Mouse (Mus musculus): ENCODE data around the gene Exoc6b. TPM values are rescaled to one million over a fixed set of nuclear protein-coding genes. Genes with fewer than 3 reads are reported as not detected.
A peak's percentile ranks its signal among the peaks of the same experiment; 100 is the strongest.

Gene Exoc6b
- polyA plus RNA-seq, 1 experiment from 2014 or later = 66.1 TPM

DNA sequence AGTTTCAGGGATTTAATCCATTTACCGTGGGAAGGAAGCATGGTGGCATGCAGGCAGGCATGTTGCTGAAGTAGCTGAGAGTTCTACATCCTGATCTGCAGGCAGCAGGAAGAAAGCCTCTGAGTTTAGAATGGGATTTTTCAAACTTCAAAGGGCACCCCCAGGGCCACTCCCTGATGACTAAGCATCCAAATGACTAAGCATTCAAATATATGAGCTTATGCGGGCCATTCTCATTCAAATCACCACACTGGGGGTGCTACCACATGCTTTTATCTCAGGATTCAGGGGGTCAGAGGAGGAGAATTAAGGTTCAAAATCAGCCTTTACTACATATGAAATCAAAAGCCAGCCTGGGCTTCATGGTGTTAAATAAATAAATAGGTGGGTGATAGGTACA is 5.7 kb upstream of the Exoc6b start:
- 6% methylated on average over 2 of the region's 2 CpGs for whole genome bisulfite sequencing
- H3K36me3 ChIP-seq (ENCODE audit: control insufficient read depth, insufficient read depth) = no peaks in the 10 kb centered on the region
- no peak for ATAC-seq

DNA sequence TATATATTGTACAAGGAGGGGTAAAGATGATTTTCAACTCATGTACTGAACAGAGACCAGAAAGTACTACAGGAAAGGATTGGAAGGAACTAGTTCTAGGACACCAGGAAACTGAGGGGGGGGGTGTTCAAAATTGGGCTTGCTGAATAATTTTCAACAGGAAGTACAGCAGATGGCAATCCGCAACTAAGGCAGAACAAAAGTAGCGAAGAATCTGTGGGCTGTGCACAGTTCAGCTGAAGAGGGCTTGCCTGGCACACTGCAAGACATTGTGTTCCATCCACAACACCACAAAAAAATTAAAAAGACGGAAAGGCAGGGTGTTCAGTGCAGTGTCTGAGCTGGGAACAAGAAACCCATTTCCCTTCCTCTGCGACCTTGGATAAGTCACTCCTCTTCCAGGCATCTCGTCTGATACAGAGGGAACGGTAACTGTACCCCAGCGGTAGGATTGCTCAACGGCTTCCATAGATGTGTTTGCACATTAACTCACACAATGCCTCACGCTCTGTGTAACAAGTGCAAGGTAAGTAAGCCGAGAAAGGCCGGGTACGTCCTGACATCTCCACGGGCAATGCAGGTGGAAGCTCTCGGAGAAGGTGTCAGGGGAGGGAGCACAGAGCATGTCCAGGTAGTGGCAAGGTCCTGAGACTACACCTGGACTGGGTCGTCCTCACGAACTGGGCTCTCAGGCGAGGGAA is 841 bp downstream of the Exoc6b start:
- H3K27me3 ChIP-seq (replicated peaks; ENCODE audit: control insufficient read depth, insufficient read depth, low read length) = no peaks in the 10 kb centered on the region
- 1% methylated on average over 17 of the region's 17 CpGs for WGBS

More for the DNA sequence above, 5.7 kb upstream of the Exoc6b start:
- H3K4me1 ChIP-seq (replicated peaks; ENCODE audit: control insufficient read depth, insufficient read depth, low read length) = no peaks in the 10 kb centered on the region
- H3K4me2 ChIP-seq (ENCODE audit: low read length) = no peak overlapping the region
- H3K27me3 ChIP-seq (replicated peaks; ENCODE audit: control insufficient read depth, insufficient read depth, low read length) = no peaks in the 10 kb centered on the region
- no peak overlapping the region for H3K9ac ChIP-seq (replicated peaks; ENCODE audit: low read depth, low read length)
- no peak overlapping the region for H3K27ac ChIP-seq (ENCODE audit: low read length)
- H3K4me3 ChIP-seq (replicated peaks; ENCODE audit: low read length) = no peak overlapping the region
- H3K9me3 ChIP-seq (ENCODE audit: control insufficient read depth, low read length) = no peaks in the 10 kb centered on the region

DNA sequence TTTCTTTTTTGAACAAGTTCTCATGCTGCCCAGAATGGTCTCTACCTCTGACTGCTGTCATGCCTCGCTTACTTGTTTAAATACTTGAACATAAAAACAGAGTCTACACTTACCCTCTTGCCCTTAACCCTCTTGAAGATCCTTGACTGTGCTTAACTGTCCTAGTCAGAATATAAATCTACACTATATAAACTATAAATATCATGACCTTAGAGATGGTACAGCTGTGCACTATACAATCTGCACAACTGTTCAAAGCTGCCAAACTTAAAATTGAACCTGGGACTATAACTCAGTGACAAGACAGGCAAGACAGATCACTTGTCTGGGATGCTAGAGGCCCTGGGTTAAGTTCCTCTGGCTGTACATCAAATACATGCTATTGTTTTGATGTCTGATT is 11.7 kb downstream of the Exoc6b start:
- Histone ChIP-seq H3K27ac (ENCODE audit: low read length) (no peak overlapping the region), H3K4me2 (ENCODE audit: low read length) (no peak overlapping the region), H3K9ac (replicated peaks; ENCODE audit: low read depth, low read length) (no peak overlapping the region), H3K27me3 (replicated peaks; ENCODE audit: control insufficient read depth, insufficient read depth, low read length) (no peaks in the 10 kb centered on the region), H3K36me3 (ENCODE audit: control insufficient read depth, insufficient read depth) (no peaks in the 10 kb centered on the region; the same call in 1 of the 2 replicates), H3K9me3 (ENCODE audit: control insufficient read depth, low read length) (no peaks in the 10 kb centered on the region), H3K4me1 (replicated peaks; ENCODE audit: control insufficient read depth, insufficient read depth, low read length) (no peaks in the 10 kb centered on the region), H3K4me3 (replicated peaks; ENCODE audit: low read length) (no peak overlapping the region)
- WGBS = 86% methylated on average over 1 of the region's 1 CpGs
- ATAC-seq = no peak

More for the DNA sequence above, 841 bp downstream of the Exoc6b start:
- Histone ChIP-seq H3K27ac (ENCODE audit: low read length) (peak overlapping the region; percentile 84), H3K4me1 (replicated peaks; ENCODE audit: control insufficient read depth, insufficient read depth, low read length) (peaks cover 18% of the 10 kb centered on the region), H3K9me3 (ENCODE audit: control insufficient read depth, low read length) (no peaks in the 10 kb centered on the region), H3K9ac (replicated peaks; ENCODE audit: low read depth, low read length) (peak overlapping the region; percentile 95), H3K4me2 (ENCODE audit: low read length) (peak overlapping the region; percentile 73), H3K36me3 (ENCODE audit: control insufficient read depth, insufficient read depth) (no peaks in the 10 kb centered on the region), H3K4me3 (replicated peaks; ENCODE audit: low read length) (peak overlapping the region; percentile 96)
- peak; percentile 2 for ATAC-seq

DNA sequence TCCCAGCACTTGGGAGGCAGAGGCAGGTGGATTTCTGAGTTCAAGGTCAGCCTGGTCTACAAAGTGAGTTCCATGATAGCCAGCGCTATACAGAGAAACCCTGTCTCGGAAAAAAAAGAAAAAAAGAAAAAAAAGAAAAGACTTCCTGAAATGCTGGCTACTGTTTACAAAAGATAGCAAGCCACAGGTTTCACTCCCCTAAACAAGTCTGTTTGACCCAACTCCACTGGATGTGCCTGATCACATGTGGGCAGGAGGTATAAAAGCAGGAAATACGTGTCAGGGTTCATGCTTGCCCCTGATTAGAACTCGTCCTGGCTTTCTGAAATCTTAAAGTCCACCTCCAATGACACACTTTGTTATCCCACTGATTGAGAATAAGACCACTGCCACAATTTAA is 18.2 kb downstream of the Exoc6b start:
- no peak for ATAC-seq
- Histone ChIP-seq H3K27me3 (replicated peaks; ENCODE audit: control insufficient read depth, insufficient read depth, low read length) (no peaks in the 10 kb centered on the region), H3K9me3 (ENCODE audit: control insufficient read depth, low read length) (no peaks in the 10 kb centered on the region), H3K4me3 (replicated peaks; ENCODE audit: low read length) (no peak overlapping the region), H3K27ac (ENCODE audit: low read length) (no peak overlapping the region), H3K4me1 (replicated peaks; ENCODE audit: control insufficient read depth, insufficient read depth, low read length) (no peaks in the 10 kb centered on the region), H3K36me3 (ENCODE audit: control insufficient read depth, insufficient read depth) (no peaks in the 10 kb centered on the region), H3K9ac (replicated peaks; ENCODE audit: low read depth, low read length) (no peak overlapping the region), H3K4me2 (ENCODE audit: low read length) (no peak overlapping the region)
- WGBS = 87% methylated on average over 4 of the region's 4 CpGs

DNA sequence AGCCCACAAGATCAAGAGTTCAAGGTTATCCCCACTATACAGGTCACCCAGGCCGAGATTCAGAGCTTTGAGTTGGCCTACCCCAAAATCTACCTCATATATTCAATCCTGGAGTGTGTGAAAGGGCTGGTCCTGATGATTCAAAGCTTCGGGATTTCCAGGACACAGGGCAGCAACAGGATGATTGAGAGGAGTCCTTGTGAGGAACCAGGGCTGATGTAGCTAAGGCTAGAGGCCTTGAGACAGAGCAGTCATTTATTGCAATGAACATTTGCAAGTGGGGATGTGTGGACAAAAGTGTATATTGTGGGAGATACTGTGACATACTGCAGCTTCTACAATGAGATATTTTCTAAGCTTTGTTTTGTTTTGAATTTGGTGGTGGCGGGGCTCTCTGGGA is 22.8 kb downstream of the Exoc6b start:
- Histone ChIP-seq H3K27ac (ENCODE audit: low read length) (no peak overlapping the region), H3K4me3 (replicated peaks; ENCODE audit: low read length) (no peak overlapping the region), H3K36me3 (ENCODE audit: control insufficient read depth, insufficient read depth) (no peaks in the 10 kb centered on the region), H3K9ac (replicated peaks; ENCODE audit: low read depth, low read length) (no peak overlapping the region), H3K4me1 (replicated peaks; ENCODE audit: control insufficient read depth, insufficient read depth, low read length) (no peaks in the 10 kb centered on the region), H3K27me3 (replicated peaks; ENCODE audit: control insufficient read depth, insufficient read depth, low read length) (no peaks in the 10 kb centered on the region), H3K9me3 (ENCODE audit: control insufficient read depth, low read length) (no peaks in the 10 kb centered on the region), H3K4me2 (ENCODE audit: low read length) (no peak overlapping the region)
- no peak for ATAC-seq
- 91% methylated on average over 3 of the region's 3 CpGs for WGBS

DNA sequence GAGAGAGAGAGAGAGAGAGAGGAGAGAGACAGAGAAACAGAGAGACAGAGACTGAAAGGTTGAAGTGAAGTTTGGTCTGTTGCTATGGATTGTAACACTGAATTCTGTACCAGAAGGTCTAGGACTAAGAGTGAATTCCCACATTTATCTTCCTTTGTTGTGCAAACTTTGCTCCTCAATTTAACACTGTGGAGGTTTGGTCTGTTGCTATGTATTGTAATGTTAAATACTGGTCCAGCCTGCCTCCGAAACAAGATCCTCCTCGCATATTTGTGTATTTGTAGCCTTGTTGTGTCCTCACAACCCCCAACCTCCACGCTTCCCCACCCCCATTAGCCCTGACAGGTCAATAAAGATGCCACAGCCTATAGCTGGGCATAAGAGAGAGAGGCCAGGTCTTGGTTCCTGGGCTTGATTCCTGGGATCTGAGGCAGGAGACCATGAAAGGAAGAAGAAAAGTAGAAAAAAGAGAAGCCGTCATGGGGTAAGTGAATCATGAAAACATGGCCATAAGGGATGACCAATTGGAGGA is 24.6 kb downstream of the Exoc6b start:
- H3K4me1 ChIP-seq (replicated peaks; ENCODE audit: control insufficient read depth, insufficient read depth, low read length) = no peaks in the 10 kb centered on the region
- no peak for ATAC-seq
- H3K36me3 ChIP-seq (ENCODE audit: control insufficient read depth, insufficient read depth) = no peaks in the 10 kb centered on the region
- 62% methylated on average over 4 of the region's 4 CpGs for WGBS
- H3K27ac ChIP-seq (ENCODE audit: low read length) = no peak overlapping the region
- H3K27me3 ChIP-seq (replicated peaks; ENCODE audit: control insufficient read depth, insufficient read depth, low read length) = no peaks in the 10 kb centered on the region
- H3K4me3 ChIP-seq (replicated peaks; ENCODE audit: low read length) = no peak overlapping the region
- H3K9ac ChIP-seq (replicated peaks; ENCODE audit: low read depth, low read length) = no peak overlapping the region
- H3K9me3 ChIP-seq (ENCODE audit: control insufficient read depth, low read length) = no peaks in the 10 kb centered on the region
- no peak overlapping the region for H3K4me2 ChIP-seq (ENCODE audit: low read length)

DNA sequence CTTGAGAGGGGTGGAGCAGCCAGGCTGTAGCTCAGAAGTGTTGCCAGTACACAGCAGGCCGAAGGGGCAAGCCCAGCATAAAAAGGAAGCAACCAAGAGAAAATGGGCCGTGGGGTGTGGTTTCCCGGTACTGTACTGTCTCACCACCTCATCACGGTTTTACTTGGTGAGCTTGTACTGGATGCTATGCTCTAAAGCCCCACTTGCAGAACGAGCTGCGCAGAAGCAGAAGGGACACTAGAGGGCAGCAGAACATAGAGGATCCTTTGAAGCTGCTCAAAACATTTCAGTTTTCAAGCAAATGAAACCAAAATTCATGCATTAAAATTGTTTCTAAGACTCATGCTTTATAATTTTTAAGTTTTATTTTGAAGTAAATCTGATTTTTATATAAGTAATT is 31.6 kb downstream of the Exoc6b start:
- no peak overlapping the region for H3K4me3 ChIP-seq (replicated peaks; ENCODE audit: low read length)
- H3K27me3 ChIP-seq (replicated peaks; ENCODE audit: control insufficient read depth, insufficient read depth, low read length) = no peaks in the 10 kb centered on the region
- no peak overlapping the region for H3K4me2 ChIP-seq (ENCODE audit: low read length)
- H3K27ac ChIP-seq (ENCODE audit: low read length) = no peak overlapping the region
- no peaks in the 10 kb centered on the region for H3K4me1 ChIP-seq (replicated peaks; ENCODE audit: control insufficient read depth, insufficient read depth, low read length)
- H3K36me3 ChIP-seq (ENCODE audit: control insufficient read depth, insufficient read depth) = no peaks in the 10 kb centered on the region
- no peak overlapping the region for H3K9ac ChIP-seq (replicated peaks; ENCODE audit: low read depth, low read length)
- WGBS = 6% methylated on average over 6 of the region's 6 CpGs
- peak; percentile 61 for ATAC-seq
- H3K9me3 ChIP-seq (ENCODE audit: control insufficient read depth, low read length) = no peaks in the 10 kb centered on the region

DNA sequence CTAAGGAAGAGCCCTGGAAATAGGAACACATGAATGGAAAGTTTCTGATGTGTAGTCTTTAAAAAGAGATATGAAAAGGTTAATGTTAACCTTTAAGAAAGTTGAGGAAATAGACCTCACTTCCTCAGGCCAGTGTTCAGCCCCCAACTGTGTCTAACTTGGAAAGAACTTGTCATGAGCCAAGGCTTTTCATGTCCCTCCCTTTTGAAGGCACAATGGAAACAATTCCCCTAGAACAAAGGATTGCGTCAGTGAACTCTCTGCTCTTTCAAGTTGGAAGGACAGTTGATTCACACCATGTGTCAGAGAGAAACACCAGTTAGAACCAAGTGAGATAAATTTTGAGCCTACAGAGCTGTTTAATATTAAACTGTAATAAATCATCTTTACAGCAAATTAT is 39.6 kb downstream of the Exoc6b start:
- no peak for ATAC-seq
- no peak overlapping the region for H3K4me2 ChIP-seq (ENCODE audit: low read length)
- 17% methylated on average over 1 of the region's 1 CpGs for WGBS
- H3K36me3 ChIP-seq (ENCODE audit: control insufficient read depth, insufficient read depth) = no peaks in the 10 kb centered on the region
- no peak overlapping the region for H3K9ac ChIP-seq (replicated peaks; ENCODE audit: low read depth, low read length)
- no peak overlapping the region for H3K27ac ChIP-seq (ENCODE audit: low read length)
- H3K9me3 ChIP-seq (ENCODE audit: control insufficient read depth, low read length) = no peaks in the 10 kb centered on the region
- H3K4me3 ChIP-seq (replicated peaks; ENCODE audit: low read length) = no peak overlapping the region
- no peaks in the 10 kb centered on the region for H3K4me1 ChIP-seq (replicated peaks; ENCODE audit: control insufficient read depth, insufficient read depth, low read length)
- H3K27me3 ChIP-seq (replicated peaks; ENCODE audit: control insufficient read depth, insufficient read depth, low read length) = no peaks in the 10 kb centered on the region

DNA sequence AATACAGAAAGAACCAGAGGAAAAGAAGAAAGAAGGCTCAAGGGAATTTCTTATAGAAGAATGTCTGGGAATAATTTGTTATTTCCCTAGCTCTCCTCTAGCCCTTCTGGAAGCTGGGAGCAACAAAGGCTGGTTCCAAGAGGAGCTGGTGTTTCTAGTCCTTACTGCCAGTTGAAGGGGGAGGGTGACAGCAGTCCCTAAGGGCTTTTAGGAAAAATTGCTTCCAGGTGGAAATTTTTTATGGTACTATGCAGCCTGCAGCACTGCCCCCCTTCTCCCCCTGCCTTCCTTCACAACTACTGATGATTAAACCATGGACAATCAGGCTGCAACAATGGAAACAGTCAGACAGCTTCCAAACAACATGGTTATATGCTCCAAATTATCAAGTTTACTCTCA is 44.9 kb downstream of the Exoc6b start:
- Histone ChIP-seq H3K9ac (replicated peaks; ENCODE audit: low read depth, low read length) (no peak overlapping the region), H3K27me3 (replicated peaks; ENCODE audit: control insufficient read depth, insufficient read depth, low read length) (no peaks in the 10 kb centered on the region), H3K4me3 (replicated peaks; ENCODE audit: low read length) (no peak overlapping the region), H3K27ac (ENCODE audit: low read length) (no peak overlapping the region), H3K36me3 (ENCODE audit: control insufficient read depth, insufficient read depth) (no peaks in the 10 kb centered on the region), H3K9me3 (ENCODE audit: control insufficient read depth, low read length) (no peaks in the 10 kb centered on the region; the same call in 1 of the 2 replicates), H3K4me2 (ENCODE audit: low read length) (no peak overlapping the region), H3K4me1 (replicated peaks; ENCODE audit: control insufficient read depth, insufficient read depth, low read length) (no peaks in the 10 kb centered on the region)
- no peak for ATAC-seq

All from forebrain, embryonic 16.5 days (tissue).